Mouse (Mus musculus): ENCODE results near the gene Phykpl. TPM values are rescaled to one million over a fixed set of nuclear protein-coding genes. Genes with fewer than 3 reads are reported as not detected.

Gene Phykpl
- total RNA-seq, 2 experiments from 2014 or later, result 1.3 to 3.1 TPM

DNA sequence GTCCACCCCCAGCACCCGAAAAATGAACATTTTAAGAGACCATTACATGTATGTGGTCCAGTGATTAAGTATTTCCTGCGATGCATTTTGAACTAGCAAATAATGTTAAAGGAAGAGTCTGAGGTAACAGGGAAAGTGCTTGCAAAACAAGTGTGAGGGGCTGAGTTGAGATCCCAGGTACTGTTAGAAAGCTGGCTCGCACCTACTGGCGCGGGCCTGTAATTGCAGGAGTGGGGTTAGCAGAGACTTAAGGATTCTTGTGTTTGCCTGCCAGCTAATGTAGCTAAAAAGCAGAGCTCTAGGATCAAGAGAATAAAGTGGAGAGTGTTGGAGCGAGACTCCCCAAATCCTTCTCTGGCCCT, 51.7 kb downstream of the Phykpl start:
- ATAC-seq (replicated peaks; ENCODE audit: low FRiP score, poor library complexity, severe bottlenecking), result peak; percentile 86

DNA sequence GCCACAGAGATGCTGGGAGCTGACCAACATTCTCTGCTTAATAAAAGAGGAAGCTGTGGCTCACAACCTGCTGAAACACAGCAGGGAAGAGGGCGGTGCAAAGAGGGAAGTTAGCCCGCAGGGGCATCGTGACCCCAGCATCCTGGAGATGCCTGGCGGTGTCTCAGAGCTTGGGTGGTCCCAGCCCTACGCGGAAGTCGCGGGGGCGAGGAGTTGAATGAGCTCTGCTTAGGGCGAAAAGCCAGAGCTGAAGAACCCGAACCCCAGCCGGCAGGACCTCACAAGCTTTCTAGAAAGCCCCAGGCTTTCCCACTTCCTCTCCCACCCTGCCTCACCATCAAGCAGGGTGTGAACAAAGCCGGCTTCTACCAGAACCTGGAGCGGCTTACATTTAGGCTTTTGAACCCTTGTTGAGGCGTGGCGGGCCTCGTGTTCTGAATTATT, 53.4 kb downstream of the Phykpl start:
- ATAC-seq (replicated peaks; ENCODE audit: low FRiP score, poor library complexity, severe bottlenecking), result no peak

DNA sequence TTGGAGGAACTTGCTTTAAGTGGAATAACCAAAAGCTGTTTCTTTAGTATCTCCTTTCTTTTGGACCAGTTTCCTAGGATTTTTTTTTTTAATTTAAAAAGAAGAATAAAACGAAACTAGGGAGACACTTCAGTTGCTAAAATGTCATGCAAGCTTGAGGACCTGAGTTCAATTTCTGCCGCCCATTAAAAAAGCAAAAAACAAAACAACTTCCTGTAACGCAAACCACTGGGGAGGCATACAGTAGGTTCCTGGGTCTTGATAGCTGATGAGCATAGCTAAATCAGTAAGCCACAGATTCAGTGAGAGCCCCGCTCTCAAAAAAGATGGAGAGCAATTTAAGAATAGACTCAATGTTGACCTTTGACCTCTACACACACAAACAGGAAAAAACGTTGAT, 53.9 kb downstream of the Phykpl start:
- ATAC-seq (replicated peaks; ENCODE audit: low FRiP score, poor library complexity, severe bottlenecking), result no peak

DNA sequence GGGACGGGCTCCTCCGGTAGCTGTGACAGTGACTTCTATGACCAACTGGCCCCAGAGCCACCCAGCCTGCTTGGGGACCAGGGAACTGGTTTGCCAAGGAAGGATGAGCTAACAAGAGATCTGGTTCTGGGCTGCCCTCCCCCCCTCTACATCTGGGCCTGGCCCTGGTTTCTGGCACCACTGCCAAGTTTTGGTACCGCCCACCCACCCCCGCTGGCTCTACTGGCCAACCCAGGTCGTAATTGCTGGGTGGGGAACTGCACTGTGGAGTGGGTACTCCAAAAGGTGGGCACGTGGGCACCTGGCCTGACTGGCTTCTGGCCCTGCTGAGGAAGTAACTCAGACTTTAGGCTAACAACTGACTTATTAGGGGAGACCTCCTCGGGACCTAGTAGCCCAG, 56.2 kb downstream of the Phykpl start:
- ATAC-seq (replicated peaks; ENCODE audit: low FRiP score, poor library complexity, severe bottlenecking), result no peak

DNA sequence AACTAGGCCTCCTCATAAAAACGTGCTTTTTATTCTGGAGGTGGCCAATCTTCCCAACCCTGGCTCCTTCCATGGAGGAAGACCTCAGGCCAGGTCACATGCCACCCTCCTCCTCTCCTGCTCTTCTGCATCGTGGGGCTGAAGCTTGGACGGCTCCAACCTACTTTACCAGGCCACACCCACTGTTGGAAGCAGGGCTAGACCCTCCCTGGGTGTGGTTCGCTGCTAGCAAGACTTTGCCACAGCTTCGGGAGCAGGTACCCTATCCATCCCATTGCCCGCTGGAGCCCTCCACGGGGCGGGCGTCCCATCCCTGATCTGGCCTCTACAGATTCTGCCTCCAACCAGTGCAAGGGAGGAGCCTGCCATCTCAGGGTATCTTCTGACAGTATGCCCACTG, 58.6 kb downstream of the Phykpl start:
- ATAC-seq (replicated peaks; ENCODE audit: low FRiP score, poor library complexity, severe bottlenecking), result no peak

DNA sequence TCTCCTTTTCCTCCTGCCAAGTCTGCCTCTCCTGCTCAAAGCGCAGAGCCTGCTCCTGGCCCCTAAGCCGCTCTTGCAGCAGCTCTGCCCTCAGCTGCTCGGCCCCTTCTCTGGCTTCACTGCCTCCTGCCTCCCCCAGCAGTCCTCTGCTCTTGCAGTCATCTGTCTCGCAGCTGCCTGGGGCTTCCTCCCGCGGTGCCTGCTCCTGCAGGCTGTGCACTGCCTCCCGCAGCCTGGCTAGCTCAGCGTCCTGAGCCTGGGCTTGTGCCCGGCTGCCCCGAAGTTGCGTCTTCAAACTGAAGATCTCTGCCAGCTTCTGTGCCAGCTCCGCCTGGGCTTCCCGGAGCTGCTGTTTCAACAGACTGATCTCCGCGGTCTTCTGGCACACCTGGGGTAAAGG, 59.2 kb downstream of the Phykpl start:
- ATAC-seq (replicated peaks; ENCODE audit: low FRiP score, poor library complexity, severe bottlenecking), result no peak

DNA sequence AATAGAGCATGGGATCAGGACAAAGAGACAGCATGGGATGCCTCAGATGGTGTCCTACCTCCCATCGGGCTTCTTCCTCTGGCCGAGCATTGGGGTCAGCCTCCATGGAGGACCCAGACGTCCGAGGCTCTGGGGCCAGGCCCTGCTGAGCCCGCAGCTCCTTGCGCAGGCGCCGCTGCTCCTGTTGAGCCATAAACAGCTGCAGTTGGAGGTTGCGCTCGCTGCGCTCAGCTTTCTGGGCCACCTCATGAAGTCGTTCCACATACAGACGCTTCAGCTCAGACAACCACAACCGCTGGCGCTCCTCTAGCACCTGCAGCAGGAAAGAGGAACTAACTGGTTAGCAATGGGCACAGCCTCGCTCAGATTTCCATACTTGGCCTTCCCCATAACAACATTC, 59.7 kb downstream of the Phykpl start:
- no peak for ATAC-seq (replicated peaks; ENCODE audit: low FRiP score, poor library complexity, severe bottlenecking)

DNA sequence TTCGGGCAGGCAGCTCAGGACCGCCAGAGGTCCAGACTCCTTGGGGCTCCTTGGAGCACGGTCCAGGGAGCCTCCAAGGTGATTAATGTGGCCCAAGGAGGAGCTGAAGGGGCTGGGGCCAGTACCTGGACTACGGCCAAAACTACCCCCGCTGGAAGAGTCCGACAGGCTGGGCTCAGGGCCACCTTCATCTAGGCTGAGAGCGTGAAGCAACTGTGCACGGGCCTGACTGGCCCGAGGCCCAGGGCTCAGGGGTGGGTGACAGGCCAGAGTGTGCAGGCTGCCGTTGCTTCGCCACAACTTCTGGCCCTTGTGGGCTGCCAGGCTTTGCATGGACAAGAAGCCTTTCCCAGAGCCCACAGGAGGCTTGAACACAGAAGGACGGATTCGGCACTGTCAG, 60.7 kb downstream of the Phykpl start:
- no peak for ATAC-seq (replicated peaks; ENCODE audit: low FRiP score, poor library complexity, severe bottlenecking)

DNA sequence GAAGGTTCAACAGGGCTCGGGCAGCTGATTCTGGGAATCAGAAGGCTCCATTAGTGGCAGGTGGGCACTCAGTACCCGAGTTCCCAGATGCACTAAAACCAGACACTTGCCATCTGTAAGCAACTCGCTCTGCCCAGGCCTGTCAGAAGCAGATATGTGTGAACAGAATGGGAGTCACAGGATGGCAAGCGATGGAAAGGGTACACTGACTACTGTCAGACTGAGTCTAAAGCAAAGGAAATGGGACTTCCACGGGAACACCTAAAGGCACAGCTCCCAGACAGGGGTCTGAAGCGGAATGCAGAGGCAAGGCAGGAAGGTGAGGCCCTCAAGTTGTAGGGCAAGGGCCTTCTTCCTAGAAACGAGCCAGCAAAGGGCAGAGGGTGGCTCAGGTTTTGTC, 61.7 kb downstream of the Phykpl start:
- no peak for ATAC-seq (replicated peaks; ENCODE audit: low FRiP score, poor library complexity, severe bottlenecking)

DNA sequence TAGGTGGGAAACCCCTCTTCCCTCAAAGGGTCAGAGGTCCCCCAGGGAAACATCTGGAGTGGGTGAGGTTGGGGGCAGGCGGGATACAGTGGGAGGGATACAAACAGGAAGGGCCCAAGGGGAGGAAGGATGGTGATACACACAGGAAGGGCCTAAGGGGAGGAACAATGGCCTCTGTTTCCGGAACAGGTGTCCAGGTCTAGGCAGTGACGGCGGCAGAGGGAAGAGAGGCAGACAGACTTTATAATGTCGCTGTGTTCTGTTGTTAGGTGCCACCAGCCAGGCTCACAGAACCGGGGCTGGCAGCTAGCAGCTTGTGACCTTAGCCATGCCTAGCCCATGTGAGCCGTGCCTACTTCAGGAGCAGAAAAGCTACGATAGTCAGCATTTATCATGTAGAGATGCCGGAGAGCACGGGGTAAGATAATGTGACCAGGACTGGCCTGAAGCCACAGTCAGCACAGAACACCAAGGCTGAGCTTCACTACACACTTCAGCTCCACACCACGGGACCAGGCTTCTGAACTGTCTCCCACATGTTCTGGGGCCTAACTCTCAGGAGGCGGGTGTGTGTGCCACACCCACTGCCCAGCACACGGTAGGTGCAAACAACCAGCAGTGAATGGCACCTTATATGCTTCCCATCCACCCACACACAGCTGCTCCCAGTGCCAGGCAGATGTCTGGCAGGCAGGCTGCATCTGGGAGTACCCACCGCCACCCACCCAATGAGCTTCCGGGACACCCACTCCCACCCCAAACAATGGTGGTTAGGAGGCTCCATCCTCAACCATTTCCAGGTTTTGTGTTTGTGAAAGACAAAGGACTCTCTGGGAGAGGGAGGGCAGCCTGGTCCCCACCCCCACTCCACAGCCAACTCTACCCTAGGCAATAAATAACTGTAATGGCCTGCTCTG, 62.5 kb downstream of the Phykpl start:
- ATAC-seq (replicated peaks; ENCODE audit: low FRiP score, poor library complexity, severe bottlenecking), result no peak

DNA sequence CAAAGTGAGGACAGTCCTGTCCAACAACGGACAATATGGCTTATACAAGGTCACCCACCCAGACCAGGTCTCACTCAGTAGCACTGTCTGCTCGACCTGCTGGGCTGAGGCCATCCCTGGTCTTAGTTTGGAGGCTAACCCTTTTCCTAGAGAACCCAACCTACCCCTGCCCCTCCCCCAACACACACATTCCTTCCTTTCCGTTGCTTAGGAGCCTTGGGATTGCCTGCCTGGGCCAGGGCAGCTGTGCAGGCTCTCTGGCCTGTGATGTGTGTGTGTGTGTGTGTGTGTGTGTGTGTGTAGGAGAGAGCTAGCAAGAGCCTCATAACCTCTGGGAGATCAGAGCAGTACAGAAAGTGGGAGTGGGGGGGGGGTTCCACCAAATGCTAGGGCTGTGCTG, 64.0 kb downstream of the Phykpl start:
- ATAC-seq (replicated peaks; ENCODE audit: low FRiP score, poor library complexity, severe bottlenecking), result no peak

DNA sequence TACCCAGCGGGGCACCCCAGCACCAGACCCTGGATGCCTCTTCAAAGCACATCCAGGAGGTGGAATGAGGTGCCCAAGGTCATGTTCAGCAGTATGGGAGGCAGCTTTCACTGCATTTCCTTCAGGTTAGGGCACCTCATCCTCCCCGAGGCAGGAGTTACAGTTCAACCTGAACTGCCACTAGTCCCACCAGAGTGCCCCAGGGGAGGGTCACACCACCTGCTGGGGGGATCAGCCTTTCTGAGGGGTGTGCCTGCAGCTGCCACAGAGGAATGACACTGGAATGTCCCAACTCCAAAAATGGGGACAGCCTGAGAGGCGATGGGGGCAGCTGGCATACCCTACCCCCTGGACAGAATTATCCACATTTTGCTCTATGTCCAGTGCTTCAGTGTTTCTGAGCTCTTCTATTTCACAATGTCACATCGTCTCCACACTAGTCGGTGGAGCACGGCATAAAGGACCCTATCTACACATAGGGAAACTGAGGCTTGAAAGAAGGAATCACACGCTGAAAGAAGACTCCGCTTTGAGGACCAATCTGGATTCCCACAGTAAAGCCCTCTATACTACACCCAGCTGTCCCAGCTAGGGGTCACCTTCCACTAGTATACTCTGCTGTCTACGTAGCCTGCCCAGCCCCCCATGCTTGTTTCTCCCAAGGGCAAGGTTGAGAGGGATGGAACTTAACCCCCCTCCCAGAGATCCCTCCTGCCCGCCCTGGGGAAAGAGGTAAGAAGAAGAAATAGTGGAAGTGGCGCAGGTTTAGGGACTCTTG, 64.7 kb downstream of the Phykpl start:
- ATAC-seq (replicated peaks; ENCODE audit: low FRiP score, poor library complexity, severe bottlenecking), result no peak

DNA sequence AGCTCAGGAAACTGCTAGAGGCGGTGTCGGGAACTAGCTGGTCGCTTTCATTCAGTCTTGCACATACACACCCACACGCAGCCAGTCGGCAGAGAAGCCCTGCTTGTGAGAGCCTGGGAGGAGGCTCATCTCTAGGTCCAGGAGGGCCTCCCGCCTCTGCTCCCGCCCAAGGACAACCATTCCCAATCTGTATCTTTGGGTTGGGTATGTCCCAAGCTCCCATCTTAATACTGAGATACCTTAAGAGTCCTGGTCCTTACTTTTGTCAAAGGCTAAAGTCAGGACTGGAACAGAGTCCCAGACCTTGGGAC, 65.3 kb downstream of the Phykpl start:
- no peak for ATAC-seq (replicated peaks; ENCODE audit: low FRiP score, poor library complexity, severe bottlenecking)

DNA sequence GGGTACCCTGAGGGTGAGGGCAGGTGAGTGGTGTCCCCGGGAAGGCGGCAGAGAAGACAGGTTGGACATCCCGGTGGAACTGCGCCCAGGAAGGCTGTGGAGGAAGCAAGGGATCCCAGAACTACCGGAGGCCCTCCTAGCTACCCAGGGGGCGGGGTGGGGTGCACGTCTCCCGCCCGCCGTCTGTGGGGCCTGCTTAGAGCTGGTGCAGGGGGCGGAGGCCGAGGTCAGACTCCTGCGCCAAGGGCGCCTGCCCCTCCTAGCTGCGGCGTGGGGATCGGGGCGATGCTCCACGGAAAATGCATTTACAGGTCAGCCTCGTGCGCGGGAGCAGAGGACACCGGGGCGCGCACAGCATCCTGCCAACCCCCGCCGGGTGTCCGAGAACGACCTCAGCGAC, 65.7 kb downstream of the Phykpl start:
- no peak for ATAC-seq (replicated peaks; ENCODE audit: low FRiP score, poor library complexity, severe bottlenecking)

DNA sequence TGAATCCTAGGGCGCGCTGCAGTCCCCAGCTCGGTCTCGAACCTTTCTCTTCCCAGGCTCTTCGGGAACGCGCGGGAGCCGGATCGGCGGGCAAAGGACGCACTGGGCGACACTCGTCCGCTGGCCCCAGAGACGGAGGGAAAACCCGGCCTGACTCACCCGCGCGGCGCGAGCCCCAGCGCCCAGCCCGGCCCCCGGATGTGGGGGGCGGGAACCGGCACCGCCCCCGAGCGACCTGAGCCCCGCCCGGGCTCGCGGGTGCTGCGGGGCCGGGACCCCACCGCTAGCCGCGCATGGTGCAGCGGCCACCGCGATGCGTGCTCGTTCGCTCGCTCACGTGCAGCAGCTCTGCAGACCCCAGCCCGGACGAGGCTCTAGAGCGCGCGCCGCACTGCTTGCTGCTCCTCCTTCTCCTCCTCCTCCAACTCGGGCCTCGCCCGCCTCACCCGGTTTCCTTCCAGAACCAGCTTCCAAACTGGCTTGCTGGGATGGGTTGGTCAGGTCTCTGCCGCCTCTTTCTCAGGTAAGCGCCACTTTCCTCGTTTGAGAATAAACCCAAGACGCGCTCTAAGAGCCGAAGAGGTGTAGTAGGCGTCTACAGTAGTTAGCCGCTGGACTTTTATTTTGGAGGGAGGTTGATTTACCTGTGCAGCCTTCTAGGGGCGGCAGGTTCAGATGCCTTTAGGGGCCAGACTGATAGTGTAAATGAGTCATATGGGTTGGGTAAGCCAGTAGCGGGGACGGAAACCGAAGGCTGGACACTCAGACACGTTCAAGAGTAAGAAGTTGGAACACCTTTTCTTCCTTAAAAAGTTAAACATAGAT, 66.3 kb downstream of the Phykpl start, which contains the start of the genes N4bp3 and D930048N14Rik:
TSS of gene N4bp3 (minus strand) at position 152 of the 825 bp plus-strand sequence.
TSS of gene D930048N14Rik (plus strand) at position 264 of the 825 bp plus-strand sequence.
- no peak for ATAC-seq (replicated peaks; ENCODE audit: low FRiP score, poor library complexity, severe bottlenecking)

DNA sequence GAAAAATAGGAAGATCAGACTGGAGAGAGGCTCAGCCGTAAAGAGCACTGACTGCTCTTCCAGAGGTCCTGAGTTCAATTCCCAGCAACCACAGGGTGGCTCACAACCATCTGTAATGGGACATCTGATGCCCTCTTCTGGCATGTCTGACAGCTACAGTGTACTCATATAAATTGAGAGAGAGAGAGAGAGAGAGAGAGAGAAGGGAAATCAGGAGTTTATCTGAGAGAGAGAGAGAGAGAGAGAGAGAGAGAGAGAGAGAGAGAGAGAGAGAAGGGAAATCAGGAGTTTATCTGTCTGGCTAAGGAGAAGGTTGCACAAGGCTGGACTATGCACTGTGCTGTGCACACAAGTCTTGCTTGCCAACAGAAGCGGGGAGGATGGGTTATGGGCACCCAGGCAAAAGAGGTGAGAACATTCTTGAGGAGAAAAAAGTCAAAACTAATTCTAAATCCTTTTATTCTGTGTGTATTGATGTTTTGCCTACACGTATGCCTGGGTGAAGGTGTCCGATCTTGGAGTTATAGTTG, 68.4 kb downstream of the Phykpl start:
- ATAC-seq (replicated peaks; ENCODE audit: low FRiP score, poor library complexity, severe bottlenecking), result no peak

DNA sequence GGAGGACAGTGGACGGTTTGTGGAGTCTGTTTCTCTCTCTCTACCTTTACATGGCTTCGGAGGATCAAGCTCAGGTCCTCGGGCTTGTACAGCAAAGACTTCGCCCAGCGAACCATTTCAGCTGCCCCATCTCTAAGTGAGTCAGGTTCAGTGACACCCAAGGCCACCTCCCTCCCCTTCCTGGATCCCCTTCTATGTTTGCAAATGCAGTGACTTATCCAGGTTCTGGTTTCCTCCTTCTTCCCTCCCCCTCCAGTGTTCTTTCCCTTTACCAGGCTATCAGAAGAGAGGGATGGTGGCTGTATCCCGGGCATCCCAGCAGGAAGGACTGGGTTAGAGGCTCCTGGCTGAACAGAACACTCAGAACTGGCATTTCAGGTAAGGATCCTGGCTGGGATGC, 69.2 kb downstream of the Phykpl start:
- no peak for ATAC-seq (replicated peaks; ENCODE audit: low FRiP score, poor library complexity, severe bottlenecking)
